Mouse (Mus musculus): ENCODE measurements around the gene Tmbim6.

The Tmbim6 gene

DNA sequence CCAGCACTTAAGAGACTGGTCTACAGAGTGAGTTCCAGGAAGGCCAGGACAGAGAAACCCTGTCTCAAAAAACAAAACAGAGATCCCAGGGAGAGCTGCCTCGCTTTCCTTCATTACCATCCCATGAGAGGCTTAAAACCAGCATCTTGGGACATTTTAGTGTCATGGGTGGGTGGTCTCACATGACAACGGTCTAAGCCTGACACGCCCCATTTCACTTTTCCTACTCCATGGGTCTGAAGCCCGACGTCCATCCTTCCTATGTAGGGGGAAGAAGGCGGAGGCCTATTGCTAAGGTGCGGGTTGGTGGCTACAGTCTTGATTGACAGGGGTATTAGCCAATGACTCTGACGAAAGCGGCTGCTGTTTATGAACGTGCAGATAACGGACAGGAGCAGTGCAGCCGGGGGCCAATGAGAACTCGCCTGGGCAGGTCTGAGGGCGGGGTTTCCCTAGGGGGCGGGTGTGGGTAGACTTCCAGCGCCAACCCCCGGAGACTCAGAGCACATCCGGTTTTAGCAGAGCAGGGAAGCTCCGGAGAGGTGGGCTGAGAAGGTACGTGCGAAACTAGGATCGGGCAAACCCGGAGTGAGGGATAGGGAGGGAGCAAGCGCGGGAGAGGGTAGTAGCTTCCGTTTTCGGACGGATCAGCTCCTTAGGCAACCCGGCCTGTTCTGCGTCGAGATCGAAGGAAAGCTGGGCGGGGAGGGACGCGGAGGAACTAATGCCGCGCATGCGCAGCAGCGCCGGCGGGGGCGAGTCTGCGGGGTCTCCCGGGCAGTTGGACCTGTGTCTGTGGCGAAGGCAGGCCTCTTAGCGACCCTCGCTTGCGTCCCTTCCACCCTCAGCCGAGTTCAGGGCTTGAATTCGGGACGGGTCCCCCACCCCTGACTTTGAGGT is at the start of gene Tmbim6:
Tmbim6 (plus strand) TSS at position 397 of the 900 bp plus-strand sequence.
- DNase-seq (ENCODE audit: low read depth, low spot score): peak; percentile 97

DNA sequence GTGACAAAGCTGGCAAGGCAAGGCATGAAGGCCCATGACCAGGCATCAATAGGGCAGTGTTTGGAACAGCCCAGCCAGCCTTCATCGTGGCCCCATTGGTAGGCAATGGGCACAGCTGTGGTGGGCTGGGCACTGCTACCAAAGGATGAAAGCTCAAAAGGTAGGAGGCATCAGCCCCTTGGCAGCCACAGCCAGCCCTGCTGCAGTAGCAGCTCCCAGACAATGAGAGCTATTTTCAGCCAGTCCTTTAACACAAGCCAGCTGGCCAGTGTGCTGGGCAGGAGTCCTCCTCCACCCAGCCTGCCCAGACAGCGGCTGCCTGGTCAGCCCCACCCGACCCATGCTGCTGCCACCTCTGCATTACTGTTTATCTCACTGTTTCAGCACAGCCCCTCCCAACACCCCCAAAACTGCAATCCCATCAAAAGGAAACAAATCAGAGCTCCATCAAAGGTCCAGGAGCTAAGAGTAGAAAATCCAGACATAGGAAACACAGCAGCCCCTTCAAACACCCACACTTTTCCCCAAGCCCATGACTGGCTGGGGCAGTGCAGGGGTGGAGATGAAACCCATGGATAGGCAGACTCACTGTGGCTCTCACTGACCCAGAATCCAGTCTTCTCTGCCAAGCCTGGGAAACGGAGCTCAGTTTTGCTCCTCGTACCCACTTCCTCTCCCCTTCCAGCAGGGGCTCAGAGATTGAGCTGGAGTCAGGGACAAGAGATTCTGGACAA is 49.1 kb upstream of the Tmbim6 start:
- no peak for DNase-seq (ENCODE audit: low read depth, low spot score)

DNA sequence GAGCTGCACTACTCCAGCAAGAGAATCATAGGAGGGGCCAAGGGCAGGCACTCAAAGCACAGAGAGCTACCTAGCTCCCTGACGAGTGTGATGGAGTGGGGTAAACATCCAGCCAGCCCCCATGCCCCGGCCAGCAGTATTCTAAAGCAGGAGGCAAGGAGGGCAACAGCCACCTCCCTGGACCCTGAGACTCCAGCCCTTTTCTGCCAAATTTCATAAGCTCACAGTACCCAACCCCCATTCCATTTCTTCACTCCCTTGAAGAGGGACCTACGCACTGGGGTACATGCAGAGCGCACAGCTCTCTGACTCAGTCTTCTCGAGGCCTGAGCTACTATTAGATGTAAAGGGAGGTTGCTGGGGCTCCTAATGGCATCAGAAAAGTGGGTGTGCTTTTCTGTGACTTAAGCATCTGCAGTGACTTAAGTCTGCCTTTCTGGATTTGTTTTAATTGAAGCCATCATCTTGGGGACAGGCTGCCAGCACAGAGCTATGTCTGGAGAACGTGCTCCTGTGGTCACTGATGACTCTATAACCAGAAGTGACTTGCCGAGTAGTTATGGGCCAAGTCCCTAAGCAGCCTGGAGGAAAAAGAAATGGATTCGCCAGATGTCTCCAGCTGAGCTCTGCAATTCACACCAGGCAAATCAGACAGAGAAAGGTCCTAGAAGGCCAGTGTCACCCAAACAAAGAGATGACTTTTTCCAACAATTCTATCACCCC is 48.4 kb upstream of the Tmbim6 start:
- DNase-seq (ENCODE audit: low read depth, low spot score): no peak

DNA sequence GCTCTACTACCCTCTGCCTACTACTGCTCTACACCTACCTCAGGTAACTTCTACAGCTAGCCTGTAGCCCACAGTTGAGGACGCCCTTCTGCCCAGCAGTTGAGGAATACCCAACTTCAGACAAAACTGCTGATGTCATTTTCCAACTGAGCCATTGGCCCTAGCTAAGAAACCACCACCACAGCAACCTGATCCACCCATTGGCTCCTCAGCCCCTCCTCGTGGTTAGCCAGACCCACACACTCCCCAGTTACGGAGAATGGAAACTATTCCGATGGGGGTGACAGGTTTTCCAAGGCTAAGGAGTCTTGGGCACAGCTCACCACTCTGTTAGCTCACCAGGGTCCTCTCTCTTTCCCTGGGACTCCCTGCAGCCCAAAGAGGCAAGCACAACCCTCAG is 47.7 kb upstream of the Tmbim6 start:
- no peak for DNase-seq (ENCODE audit: low read depth, low spot score)

DNA sequence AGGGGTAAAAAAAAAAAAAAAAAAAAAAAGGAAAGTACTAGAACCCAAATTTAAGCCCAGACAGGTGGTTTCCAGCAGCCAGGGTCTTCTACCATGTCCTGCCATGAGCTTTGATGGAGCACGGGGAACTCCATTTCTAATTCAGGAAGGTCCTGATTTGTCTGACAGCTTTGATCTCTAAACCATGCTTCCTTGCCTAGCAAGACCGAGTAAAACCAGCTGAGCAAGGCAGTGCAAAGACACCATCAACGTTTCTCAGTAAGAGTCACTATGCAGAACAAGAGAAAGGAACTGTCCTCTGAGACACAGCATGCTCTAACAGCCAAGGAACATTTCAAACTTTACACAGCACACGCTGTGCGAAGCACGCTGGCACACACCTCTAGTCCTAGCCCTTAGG is 41.1 kb upstream of the Tmbim6 start:
- no peak for DNase-seq (ENCODE audit: low read depth, low spot score)

DNA sequence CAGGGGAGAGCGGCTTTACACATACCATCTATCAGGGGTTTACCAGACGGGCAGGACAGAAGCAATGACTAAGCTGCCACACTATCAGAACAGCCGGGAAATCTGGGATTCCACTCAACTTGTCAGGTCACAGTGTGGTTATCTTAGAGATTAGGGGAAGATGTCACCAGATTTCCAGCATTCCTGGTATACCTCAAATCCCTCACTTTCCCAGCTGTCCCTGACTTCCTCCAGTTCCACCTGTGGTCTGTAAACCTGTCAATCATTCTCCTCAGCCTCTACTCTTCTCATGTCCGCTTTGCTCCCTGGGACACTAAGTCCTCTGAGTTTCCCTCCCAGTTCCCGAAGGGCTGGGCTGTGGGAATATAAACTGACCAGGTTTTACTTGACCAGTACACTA is 40.4 kb upstream of the Tmbim6 start:
- no peak for DNase-seq (ENCODE audit: low read depth, low spot score)

DNA sequence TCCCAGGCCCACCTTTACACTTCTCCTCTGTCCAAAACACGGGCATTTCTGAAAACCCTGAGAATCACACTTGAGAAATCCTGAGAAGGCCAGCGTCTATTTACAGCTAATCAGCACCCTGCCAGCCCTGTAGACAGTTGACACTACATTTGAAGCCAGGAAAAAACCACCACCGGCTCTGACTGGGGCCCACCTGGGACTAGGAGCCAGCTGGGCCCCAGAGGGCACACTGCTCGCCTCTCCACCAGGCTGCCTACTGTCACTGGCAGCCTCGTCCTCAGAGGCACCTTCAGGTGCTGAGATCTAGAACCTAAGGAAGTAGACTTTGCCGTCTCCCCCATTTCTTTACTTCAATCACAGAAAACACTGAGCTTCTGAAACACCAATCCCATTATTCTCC is 37.0 kb upstream of the Tmbim6 start:
- DNase-seq (ENCODE audit: low read depth, low spot score): no peak

DNA sequence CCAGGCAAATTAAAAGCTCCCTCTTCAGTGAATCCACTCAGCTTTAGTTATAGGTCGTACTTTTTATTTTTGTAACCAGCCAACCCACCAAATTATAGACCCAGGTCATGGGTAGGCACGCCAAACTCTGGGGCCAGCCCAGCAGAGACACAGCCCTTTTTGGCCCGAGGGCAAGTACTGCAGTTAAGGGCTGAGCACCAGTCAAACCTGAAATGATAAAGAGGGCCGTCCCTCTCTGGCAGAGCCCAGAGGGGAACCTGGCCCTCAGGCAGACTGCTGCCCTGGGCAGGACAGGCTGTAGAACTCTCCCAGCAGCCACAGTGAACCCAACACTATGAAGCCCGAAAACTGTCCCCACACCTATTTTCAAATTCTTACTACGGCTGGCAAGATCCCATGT is 36.2 kb upstream of the Tmbim6 start:
- DNase-seq (ENCODE audit: low read depth, low spot score): no peak

DNA sequence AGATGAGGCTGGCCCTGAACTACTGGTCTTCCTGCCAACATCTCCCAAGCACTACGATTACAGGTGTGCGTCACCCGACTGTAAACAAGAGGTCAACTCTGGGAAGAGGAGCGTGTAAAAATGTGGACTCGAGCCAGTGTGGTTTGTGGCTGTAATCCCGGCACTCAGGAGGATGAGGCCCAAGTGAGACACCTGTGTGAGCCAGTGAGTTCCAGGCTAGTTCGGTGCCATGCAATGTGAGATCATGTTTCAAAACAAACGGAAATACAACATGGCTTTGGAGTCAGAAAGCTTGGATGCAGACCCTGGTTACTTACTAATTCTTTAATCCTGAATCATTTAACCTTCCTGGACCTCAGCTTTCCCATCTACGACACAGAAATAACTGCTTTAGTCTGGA is 33.7 kb upstream of the Tmbim6 start:
- no peak for DNase-seq (ENCODE audit: low read depth, low spot score)

DNA sequence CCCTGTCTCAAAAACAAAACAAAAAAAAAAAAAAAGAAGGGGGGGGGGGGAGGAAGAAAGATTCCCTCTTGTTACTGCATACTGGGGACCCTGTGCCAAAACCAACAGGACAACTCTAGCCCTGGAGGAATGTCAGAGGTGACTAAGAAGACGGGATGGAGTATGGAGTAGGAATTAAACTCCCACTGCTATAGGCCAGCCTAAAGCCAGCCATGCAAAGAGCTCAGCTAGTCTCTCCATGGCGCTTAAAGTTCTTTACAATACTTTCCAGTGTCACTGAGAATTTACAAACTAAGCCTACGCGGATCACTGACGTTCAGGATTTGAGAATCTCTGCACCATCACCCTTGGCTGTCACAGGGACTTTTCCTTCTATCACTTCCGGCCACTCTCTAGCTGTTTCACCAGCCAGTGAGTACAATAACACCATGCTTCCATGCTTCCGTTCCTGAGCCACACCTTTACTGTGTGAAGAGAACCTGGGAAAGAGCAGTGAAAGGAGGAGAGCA is 28.6 kb upstream of the Tmbim6 start:
- DNase-seq (ENCODE audit: low read depth, low spot score): no peak

DNA sequence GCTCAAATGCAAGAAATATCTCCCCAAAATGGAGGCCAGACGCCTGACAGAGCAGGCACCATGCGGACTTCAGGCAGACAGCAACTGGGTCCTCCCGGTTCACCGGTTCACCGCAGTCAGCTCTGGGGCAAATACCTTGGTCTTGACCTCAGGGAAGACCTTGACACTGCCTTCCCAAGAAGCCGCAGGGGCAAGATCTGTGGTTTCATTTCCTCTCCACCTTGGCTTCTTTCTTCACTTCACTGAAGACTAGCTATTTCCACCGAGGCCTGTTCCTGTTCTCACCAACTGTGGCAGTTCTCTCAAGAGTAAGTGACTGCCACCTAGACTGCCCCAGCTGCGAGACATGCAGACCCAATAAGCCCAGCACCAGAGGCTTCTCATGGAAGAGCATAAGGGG is 27.8 kb upstream of the Tmbim6 start:
- no peak for DNase-seq (ENCODE audit: low read depth, low spot score)

DNA sequence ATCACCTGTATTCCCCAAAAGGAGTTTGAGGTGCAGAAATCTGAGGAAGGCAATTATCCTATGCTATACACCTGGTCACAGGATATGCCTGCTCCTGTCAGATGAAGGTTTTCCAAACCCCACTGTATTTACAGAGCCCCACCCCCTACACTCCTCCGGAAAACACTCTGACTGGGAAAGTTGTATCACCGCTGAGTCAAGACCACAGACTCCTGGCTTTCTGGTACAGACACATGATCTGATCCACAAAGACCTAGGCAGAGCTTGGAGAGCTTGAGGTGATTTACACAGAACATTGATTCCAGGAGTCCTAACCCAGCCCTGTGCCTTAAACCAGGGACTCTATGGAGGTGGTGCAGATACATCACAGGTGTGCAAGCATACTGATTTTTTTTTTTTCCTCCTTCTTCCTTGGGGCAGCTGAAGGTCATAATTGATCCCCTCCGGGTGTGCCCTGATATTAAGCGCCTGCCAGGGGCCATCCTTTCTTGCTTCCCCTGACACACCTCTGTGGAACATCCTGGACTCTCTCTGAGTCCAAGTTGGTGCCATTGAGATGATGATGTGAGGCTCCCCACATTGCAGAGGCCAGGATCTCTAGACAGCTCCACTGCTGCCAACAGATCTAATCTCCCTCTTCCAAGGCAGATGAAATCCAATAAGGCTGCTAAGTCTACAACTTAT is 24.0 kb upstream of the Tmbim6 start:
- DNase-seq (ENCODE audit: low read depth, low spot score): no peak

DNA sequence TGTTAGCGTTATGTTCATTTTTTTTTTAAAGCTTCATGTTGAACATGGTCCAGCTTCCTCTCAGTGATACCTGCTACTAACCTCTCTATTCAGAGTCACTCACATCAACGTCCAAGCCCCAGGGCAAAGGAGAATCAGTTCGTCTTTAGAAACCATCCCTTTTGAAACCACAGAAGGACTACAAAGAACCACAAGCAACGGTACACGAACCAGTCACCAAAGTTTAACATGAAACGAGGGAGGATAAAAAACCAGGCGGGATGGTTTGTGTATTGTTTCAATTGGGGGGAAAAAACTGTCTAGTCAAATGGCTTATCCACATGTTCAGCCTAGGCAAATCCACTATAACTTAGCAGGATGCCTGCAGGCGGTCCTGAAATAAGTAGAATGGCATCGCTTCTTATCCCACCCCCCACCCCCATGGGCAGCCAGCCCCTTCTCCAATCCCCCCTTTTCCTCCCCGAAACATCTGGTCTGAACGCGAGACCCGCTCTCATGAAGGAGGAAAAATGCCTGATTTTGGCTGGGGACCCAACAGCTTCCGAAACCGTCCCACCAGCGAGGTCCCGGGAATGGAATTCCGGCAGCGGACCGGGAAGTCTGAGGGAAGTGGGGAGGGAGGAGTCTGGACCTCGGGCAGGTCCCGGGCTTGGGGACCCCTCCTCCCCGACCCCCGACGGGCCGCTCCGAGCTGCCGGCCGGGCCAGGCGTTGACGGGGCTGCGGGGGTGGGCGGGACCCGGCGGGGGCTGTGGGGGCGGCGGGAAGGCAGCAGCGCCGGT is 23.1 kb upstream of the Tmbim6 start:
- no peak for DNase-seq (ENCODE audit: low read depth, low spot score)

DNA sequence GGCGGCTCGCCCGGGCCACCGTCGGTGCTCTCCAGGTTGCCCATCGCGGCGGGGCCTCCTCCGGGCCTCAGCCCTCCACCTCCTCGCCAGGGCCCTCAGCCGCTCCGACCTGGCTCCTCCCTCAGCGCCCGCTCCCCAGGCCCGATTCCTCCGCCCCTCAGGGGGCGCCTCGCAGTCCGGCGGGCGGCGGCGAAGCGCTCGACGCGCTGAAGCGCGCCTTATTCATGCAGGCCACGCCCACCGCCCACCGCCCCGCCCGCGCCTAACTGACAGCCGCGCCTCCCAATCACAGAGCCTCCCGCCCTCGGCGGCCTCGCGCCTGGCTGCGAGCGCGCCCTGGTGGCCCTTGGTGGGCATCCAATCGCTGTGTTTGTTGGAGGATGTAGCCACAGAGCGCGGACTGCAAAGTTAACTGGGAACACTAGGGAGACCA is 22.4 kb upstream of the Tmbim6 start, which contains the start of gene Fmnl3:
Fmnl3 (minus strand) TSS at position 224 of the 433 bp plus-strand sequence.
- peak; percentile 93 for DNase-seq (ENCODE audit: low read depth, low spot score)

DNA sequence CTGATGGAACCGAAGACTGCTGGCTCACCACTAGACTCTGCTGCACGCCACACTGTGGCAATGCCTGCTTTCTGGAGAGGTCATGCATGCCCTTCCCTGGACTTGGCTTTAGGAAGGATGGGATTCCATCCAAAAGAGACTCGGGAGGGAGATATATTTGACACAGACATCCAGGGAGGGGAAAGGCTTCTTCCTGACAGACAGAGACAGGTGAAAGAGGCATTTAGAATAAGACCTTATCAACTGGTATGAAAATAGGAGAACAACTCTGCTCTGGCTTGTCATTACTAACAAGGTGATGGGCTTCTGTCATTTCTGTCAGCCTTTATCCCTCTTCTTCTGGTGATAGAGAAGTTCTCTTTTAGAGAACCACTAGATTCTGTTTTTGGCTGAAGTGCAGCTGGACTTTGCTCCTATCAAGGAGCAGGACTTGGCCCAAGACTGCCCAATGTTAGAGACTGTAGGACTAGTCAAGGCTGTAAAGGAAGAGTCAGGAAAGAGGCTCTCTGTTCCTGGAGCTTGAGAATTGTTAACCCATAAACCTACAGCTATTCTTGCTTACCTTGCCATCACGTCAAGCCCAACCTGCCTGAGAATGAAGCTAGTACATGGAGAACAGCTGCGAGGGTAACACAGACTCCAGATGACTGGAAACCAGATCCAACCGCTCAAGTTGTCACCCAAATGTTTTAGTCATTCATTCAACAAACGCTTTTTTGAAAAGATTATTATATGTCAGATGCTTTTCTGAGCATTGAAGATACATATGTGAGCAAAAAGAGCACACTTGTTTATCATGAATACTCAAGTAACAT is 20.9 kb upstream of the Tmbim6 start:
- DNase-seq (ENCODE audit: low read depth, low spot score): no peak

DNA sequence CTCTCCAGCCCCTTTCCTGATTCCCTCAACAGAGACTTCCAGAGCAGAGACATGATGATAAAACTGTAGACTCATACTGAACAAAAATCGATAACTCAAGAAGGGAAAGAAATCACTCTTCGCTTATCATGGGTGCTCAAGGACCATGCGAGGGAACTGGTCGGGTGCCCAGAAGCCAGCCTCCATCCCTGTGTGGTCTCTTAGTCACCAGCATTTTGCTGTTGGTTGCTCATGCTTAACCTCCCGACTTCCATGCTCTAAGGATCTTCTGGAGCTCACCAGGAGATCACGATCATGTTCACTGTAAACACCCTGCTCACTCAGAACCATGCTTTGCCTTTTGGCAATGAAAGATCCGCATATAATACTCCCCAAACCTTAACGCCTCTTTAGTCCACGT is 19.9 kb upstream of the Tmbim6 start:
- DNase-seq (ENCODE audit: low read depth, low spot score): no peak

DNA sequence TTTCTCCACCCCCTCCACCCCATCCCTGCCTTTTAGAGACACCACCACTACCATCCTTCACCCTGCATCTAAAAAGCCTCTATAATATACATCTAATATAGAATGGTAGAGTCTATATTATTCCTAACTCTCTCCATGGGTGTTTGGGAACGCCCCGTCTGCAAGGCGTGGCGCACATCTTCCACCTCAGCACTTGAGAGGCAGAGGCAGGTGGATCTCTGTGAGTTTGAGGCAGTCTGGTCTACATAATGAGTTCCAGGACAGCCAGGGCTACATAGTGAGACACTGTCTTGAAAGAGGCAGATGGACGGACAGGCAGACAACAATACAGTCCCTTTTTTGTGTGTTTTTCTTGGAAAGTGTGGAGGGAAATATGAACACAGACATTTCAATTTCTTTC is 17.6 kb upstream of the Tmbim6 start:
- DNase-seq (ENCODE audit: low read depth, low spot score): no peak

DNA sequence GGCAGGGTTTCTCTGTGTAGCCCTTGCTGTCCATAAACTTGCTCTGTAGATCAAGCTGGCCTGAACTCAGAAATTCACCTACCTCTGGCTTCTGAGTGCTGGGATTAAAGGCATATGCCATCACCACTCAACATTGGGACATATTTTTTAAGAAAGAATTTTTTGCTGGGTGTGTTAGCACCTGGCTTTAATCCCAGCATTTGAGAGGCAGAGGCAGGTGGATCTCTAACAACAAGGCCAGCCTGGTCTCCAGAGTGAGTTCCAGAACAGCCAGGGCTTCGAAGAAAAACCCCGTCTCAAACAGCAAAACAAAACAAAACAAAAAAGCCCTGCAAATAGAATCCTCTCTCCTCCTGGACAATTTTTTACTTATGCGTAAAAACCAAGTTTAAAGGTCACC is 17.1 kb upstream of the Tmbim6 start:
- DNase-seq (ENCODE audit: low read depth, low spot score): no peak

DNA sequence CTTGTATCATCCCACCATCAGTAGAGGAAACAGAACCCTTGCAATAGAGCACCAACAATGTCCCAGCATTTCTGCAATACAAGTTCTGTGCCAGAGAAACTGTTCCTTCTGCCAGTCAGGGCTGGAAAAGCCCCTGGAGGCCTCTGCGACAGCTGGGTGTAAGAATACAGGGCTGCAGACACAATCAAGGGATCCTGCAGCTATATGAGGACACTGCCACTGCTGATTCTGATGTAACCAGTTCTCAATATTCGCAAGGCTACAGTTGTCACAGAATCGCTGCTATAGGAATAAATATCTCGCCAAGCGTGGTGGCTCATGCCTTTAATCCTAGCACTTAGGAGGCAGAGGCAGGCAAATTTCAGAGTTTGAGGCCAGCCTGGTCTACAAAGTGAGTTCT is 16.4 kb upstream of the Tmbim6 start:
- no peak for DNase-seq (ENCODE audit: low read depth, low spot score)

DNA sequence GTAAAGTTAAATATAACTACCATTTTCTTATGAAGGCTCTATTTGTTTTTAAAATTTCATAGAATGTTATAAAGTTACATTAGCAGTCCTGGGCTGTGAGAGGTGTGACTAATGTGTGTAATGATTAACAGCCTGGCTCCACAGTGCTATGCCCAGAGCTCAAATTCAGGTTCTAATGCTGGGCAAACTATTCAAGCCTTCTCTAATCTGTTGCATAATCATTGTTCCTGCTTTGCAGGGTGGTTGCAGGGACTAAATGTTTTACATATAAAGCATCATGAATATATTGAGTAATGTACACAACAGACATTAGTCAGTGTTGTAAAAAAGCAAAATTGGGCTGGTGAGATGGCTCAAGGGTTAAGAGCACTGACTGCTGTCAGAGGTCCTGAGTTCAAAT is 9.8 kb upstream of the Tmbim6 start:
- no peak for DNase-seq (ENCODE audit: low read depth, low spot score)

Data from WW6 (cell line).